Mouse (Mus musculus): ENCODE measurements at regions not wholly inside any gene's neighbourhood (a gene's known extent, or its start where the extent isn't known, plus 50 kb on each side); places are given as distances from the start of the nearest gene placed in this dataset.
"Not testable (repeated sequence)": the region's sequence is repeated elsewhere in the genome, so short reads cannot be mapped to it uniquely, and the experiment has no call there.

DNA sequence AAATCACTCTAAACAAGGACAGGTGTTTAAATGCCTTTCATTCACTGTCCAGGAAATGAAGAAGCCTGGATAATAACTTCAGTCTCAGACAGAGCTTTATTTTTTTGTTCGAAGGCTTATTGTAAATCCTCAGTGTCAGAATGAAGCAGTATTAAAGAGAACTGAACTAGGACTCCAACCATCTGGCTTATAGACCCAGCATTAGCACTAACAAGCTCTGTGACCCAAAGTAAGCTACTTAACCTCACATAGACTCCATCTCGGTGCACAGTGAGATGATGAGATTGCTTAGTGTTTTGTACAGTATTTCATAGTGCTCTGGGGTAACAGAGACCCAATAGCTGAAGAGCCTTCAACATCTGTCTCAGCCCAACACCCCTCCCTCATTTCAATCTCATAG lies 738.2 kb upstream of the Map3k7 start:
- no peak for DNase-seq (ENCODE audit: low spot score in 2 of 2)

GRCm38 (mm10) chr4:31268825-31269495 lies 694.9 kb upstream of the Map3k7 start:
- DNase-seq (ENCODE audit: low spot score in 2 of 2), result no peak

DNA sequence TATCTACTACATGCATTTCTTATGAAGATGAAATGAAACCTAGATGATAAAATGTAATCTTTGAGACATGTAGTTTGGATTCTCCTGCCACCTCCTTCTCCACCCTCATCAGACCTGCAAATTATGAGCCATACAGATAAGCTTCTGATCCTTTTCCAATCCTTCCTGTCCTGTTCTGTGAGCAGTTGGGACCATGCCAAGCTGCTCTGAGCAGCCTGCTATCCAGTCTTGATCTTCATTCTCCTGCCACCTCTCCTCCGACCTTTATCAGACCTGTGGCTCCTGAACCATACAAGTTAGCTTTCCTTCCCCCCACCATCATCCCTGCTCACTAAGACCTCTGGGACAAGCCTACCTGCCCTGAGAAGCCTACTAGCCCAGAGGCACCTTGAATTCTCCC lies 689.8 kb upstream of the Map3k7 start:
- DNase-seq (ENCODE audit: low spot score in 2 of 2), result no peak

GRCm38 (mm10) chr4:31290301-31290975 lies 673.5 kb upstream of the Map3k7 start:
- no peak for DNase-seq (ENCODE audit: low spot score in 2 of 2)

- no peak for DNase-seq (ENCODE audit: low spot score in 2 of 2)
Measured at GRCm38 (mm10) chr4:31293752-31294151, 670.1 kb upstream of the Map3k7 start.

- DNase-seq (ENCODE audit: low spot score in 2 of 2), result no peak
Measured at GRCm38 (mm10) chr4:31297848-31298247, 666.0 kb upstream of the Map3k7 start.

DNA sequence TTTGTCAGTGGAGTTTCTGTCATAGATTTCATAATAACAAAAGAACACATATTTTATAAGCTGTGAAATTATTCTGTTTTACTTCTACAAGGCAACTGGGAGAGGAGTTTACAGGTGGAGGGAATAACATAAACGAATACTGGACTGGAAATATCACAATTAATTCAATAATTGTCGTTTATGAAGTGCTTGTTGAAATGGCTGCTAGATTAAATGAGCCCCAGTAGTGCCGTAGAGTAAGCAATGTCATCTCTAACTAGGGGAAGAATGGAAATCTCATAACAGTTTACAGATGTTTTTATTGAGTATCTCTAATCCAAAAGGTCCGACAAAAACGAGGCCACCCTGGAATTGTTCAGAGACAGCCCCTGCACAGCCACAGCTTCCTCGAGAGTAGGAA lies 644.6 kb upstream of the Map3k7 start:
- no peak for DNase-seq (ENCODE audit: low spot score in 2 of 2)

- no peak for DNase-seq (ENCODE audit: low spot score in 2 of 2)
Measured at GRCm38 (mm10) chr4:31320734-31321507, 643.0 kb upstream of the Map3k7 start.

DNA sequence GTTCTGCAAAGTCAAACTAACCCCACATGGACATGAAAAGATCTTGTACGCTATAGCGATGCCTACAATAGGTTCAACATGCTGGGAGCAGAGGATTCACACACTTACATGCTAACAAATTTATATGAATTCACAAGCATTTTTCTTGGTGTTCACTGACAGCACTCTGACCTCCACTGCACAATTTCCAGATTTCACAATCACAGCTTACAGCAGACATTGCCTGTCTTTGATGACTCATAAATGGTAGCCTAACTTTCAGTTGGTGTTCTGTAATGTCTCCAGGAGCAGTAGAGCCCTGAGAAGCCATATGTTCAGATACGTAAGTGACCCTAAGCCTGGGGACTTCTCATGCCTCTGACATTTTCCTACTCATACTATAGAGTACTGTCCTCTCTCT lies 640.1 kb upstream of the Map3k7 start:
- DNase-seq (ENCODE audit: low spot score in 2 of 2), result no peak

- no peak for DNase-seq (ENCODE audit: low spot score in 2 of 2)
Measured at GRCm38 (mm10) chr4:31328798-31329197, 635.1 kb upstream of the Map3k7 start.

GRCm38 (mm10) chr4:31331053-31331452 lies 632.8 kb upstream of the Map3k7 start:
- no peak for DNase-seq (ENCODE audit: low spot score in 2 of 2)

GRCm38 (mm10) chr4:31335686-31336085 lies 628.2 kb upstream of the Map3k7 start:
- no peak for DNase-seq (ENCODE audit: low spot score in 2 of 2)

- no peak for DNase-seq (ENCODE audit: low spot score in 2 of 2)
Measured at GRCm38 (mm10) chr4:31337980-31338379, 625.9 kb upstream of the Map3k7 start.

GRCm38 (mm10) chr4:31343312-31344248 lies 620.3 kb upstream of the Map3k7 start:
- no peak for DNase-seq (ENCODE audit: low spot score in 2 of 2)

DNA sequence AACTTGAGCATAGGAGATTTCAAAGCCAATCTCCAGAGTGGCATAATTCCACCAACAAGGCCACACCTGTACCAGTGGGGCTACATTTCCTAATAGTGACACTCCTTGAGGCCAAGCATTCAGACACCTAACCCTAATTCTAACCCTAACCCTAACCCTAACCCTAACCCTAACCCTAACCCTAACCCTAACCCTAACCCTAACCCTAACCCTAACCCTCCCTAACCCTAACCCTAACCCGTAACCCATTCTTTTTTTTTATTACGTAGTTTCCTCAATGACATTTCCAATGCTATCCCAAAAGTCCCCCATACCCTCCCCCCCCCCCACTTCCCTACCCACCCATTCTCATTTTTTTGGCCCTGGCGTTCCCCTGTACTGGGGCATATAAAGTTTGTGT lies 609.9 kb upstream of the Map3k7 start:
- DNase-seq (ENCODE audit: low spot score in 2 of 2), result not testable (repeated sequence)

GRCm38 (mm10) chr4:31354953-31355352 lies 608.9 kb upstream of the Map3k7 start:
- no peak for DNase-seq (ENCODE audit: low spot score in 2 of 2)

- DNase-seq (ENCODE audit: low spot score in 2 of 2), result no peak
Measured at GRCm38 (mm10) chr4:31366172-31366571, 597.7 kb upstream of the Map3k7 start.

DNA sequence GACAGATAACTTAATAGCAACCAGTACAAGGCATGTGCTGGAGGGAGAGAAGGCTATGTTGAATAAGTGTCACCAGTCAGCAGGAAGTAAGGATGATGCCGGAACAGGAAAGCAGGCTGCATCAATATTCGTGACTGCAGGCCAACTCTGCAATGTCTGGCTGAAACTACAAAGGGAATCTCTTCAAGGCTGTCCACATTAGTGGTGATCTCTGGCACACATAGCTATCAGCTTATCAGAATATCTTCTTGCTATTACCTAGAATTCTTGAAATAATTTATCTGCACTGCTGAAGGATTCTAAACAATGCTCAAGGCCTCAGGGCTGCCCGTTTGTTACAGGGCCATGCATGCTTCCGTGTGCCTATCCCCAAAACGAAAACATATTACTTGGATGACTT lies 596.9 kb upstream of the Map3k7 start:
- no peak for DNase-seq (ENCODE audit: low spot score in 2 of 2)

GRCm38 (mm10) chr4:31370062-31370461 lies 593.8 kb upstream of the Map3k7 start:
- DNase-seq (ENCODE audit: low spot score in 2 of 2), result no peak

DNA sequence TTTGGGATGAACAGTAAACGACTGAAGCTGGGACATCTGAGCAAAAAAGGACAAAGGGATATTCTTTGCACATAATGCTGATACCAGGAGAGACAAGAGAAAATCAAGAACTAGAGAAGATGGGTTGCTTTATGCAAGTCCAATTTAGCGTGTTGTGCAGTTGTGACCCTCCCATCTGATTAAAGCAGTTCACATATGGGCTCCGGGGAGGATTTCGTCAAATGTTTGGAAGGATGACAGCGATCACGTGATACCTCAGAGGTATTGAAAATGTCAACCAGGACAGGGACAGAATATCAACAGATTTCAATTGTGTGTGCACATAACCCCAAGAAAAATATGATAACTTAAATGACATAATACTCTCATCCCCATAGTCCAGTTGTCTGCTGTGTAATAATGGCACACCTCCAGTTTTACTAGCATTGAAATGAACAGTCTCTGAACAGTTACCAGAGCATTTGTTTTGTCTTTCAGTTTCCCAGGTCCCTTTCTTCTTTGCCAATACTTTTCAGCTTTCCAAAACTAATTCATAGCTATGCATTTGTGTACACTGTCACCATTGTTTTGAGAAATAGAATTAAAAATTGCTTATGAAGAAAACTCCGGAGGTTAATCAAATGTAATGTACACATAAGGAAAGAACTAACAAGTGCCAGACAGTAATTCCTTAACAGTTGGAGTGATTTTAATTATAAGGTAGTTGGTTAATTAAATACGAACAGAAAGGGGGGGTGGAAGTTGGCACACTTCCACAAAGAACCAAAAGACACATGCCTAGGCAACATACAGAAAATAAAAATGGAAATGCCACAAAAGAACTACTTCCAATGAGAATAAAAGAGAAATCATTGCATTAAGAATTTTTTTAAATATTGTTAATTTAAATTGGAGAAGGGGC lies 582.6 kb upstream of the Map3k7 start:
- no peak for DNase-seq (ENCODE audit: low spot score in 2 of 2)

Data from urinary bladder, postnatal 4 days (tissue).